Mouse (Mus musculus): ENCODE measurements at regions not wholly inside any gene's neighbourhood (a gene's known extent, or its start where the extent isn't known, plus 50 kb on each side); places are given as distances from the start of the nearest gene placed in this dataset.

DNA sequence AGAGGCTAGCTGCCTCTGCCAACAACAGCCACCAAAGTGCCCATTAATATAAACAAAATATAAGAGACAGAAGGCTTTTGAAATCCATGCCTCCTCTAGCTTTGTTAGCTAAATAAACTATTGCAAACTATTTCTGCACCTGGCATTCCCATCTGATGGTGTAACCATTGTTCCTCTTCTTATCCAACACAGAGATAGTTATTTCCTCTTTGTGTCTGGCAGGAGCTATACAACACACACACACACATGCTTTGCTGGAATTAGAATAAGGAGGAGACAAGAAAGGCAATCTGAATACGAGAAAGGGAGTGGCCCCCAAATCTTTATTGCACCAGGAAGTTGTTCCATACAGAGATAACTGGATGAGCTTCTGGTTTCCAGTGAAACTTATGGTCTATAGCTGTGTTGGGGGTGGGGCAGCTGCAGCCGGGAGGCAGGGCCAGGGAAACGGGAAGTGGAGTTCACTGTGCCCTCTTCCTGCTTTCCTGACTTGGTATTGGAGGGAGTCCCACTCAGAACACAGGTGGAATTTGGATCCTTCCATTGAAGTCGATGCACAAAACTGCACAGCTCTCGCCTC is 64.0 kb upstream of the Zdhhc17 start:
- TF ChIP-seq CTCF (IDR thresholded peaks at IDR 0.05), result no peak
- no peak for TF ChIP-seq POLR2A (IDR thresholded peaks at IDR 0.05; ENCODE audit: insufficient read depth, low read depth, low read length)
